Mouse (Mus musculus): ENCODE results near the gene Mkrn1.

DNA sequence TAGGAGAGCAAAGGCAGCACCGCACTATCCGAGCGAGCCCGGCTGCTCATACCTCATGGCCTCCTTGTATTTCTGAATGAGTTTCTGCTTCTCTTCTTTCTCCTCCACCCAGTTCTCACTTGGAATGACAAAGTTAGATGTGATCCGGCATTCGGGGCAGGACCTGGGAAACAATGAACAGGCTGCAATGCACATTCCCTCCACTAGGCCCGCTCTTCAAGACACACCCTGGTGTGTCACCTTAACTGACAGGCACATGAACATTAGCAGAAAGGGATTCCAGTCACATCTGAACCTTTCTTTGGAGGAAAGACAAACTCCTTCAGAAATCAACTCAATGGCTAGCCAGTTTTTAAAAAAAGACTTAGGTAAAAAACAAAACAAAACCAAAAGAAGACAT is 19.9 kb downstream of the Mkrn1 start:
- TF ChIP-seq GATA1 (IDR thresholded peaks at IDR 0.05; ENCODE audit: low read length): no peak
- TF ChIP-seq TAL1 (IDR thresholded peaks at IDR 0.05; ENCODE audit: low read length): no peak
